Mouse (Mus musculus) embryonic facial prominence, embryonic 15.5 days (tissue): ENCODE measurements around the gene Sfr1. TPM values are rescaled to one million over a fixed set of nuclear protein-coding genes. Genes with fewer than 3 reads are reported as not detected.

Experiments used
- ATAC-seq: fragments of 200-750 bp; cut with Nextera tagmentation; 2 replicates; pipeline ENCODE4 v1.8.0; 2017; ENCODE audit warnings: low read depth, moderate TSS enrichment; ENCODE audit not compliant: insufficient number of reproducible peaks, low FRiP score, low TSS enrichment
- H3K27ac ChIP-seq: fragments of 300-500 bp; sonication (generic); replicated peaks from 2 replicates; pipeline ENCODE4 v1.5.1; 2015; ENCODE audit warnings: mild to moderate bottlenecking, inconsistent platforms
- H3K27me3 ChIP-seq: fragments of 300-500 bp; sonication (generic); 2 replicates; pipeline ENCODE4 v1.6.1; 2015; ENCODE audit warnings: inconsistent platforms
- H3K36me3 ChIP-seq: fragments of 300-500 bp; sonication (generic); 2 replicates; pipeline ENCODE4 v1.6.1; 2015; ENCODE audit warnings: mild to moderate bottlenecking, inconsistent platforms
- H3K4me1 ChIP-seq: fragments of 300-500 bp; sonication (generic); 2 replicates; pipeline ENCODE4 v1.6.1; 2015; ENCODE audit warnings: inconsistent platforms
- H3K4me2 ChIP-seq: fragments of 300-500 bp; sonication (generic); replicated peaks from 2 replicates; pipeline ENCODE4 v1.6.1; 2015; ENCODE audit warnings: mild to moderate bottlenecking, inconsistent platforms
- H3K4me3 ChIP-seq: fragments of 300-500 bp; sonication (generic); replicated peaks from 2 replicates; pipeline ENCODE4 v1.5.1; 2015; ENCODE audit warnings: mild to moderate bottlenecking, inconsistent platforms
- H3K9ac ChIP-seq: fragments of 300-500 bp; sonication (generic); 2 replicates; pipeline ENCODE4 v1.6.1; 2015; ENCODE audit warnings: inconsistent platforms
- H3K9me3 ChIP-seq: fragments of 300-500 bp; sonication (generic); replicated peaks from 2 replicates; pipeline ENCODE4 v1.6.1; 2016; ENCODE audit warnings: inconsistent platforms
- WGBS: fragments of 180-500 bp; shearing (Covaris S2); methylation state at CpG from one replicate; pipeline ENCODE4 v1.1.7; 2015; 5-methylcytosine and 5-hydroxymethylcytosine counted together
- polyA plus RNA-seq: library from polyadenylated mRNA; unstranded; fragments of >200 nt; fragmentation: Nextera tagmentation; extraction: Ambion mirVana; gene quantifications from 2 replicates; pipeline ENCODE4 v1.2.1, GENCODE M21; 2015

The Sfr1 gene
- polyA plus RNA-seq, result 263 and 279 TPM in 2 replicates

DNA sequence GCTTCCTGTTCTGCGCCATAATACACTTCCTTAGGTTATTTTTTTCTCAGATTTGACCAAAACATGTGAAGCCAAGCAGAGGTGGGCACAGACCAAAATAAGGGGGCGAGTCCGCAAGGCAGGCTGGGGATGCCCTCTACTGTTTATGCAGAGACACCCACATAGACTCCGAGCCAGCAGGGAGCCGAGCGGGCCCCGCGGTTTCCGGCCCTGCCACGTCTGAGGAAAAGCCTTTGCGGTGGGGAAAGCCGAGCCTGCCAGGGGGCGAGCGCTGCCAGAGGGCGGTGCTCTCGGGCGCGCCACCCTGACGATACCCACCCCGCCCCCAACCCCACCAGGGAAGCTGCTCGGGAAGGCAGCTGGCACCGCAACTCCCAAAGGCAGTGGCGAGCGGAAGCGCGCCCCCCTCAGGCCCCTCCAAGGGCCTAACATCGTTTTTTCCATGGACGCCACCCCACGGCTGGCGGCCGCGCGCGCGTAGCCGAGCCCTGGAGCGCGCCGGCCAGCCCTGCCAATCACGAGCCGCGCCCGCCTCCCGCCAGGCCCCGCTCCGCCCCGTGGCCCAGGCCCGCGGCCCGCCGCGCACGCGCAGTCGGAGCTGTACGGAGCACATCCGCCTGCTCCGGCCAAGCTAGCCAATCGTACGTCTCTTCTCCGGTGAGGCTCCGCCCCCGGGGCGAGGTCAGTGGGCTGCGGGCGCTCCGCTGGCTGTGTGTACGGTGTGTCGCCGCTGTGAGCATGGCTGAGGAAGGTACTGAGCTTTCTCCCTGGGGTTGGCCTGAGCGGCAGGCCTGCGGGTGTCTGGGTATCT lies at the start of gene Sfr1:
Gene Sfr1, plus strand, starts transcription at position 612 of the 811 bp plus-strand sequence.
- Histone ChIP-seq H3K27me3 (no peaks in the 10 kb centered on the region), H3K9ac (peak within 1 kb of the TSS; percentile 79), H3K27ac (peak within 1 kb of the TSS; percentile 99), H3K9me3 (no peaks in the 10 kb centered on the region), H3K4me2 (peak within 1 kb of the TSS; percentile 60), H3K4me1 (peaks cover 26% of the 10 kb centered on the region), H3K36me3 (peaks cover 33% of the 10 kb centered on the region), H3K4me3 (peak within 1 kb of the TSS; percentile 81)
- ATAC-seq, result peak; percentile 95
- WGBS, result under 1% methylated on average over 70 of the region's 72 CpGs

DNA sequence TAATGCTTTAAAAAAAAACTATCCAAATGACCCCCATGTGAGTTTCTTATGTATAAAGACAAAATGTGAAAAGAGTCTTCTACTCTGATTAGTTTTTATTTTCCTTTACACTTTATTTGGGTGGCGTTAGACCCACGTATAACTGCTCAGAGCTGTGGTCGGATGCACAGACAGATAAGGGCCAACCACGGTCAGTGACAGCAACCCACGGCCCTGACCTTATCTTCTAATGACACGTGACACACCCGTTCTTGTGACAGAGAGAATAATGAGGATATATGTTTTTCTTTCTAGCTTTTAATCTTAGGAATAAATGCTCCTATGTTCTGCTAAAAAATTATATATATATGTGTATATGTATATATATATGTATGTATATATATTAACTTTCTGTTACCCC lies 41.9 kb upstream of the Sfr1 start:
- H3K27ac ChIP-seq, result no peak overlapping the region
- H3K36me3 ChIP-seq, result no peaks in the 10 kb centered on the region
- WGBS, result 86% methylated on average over 7 of the region's 7 CpGs
- H3K4me1 ChIP-seq, result peaks cover 17% of the 10 kb centered on the region; the same call in 1 of the 2 replicates
- H3K27me3 ChIP-seq, result no peaks in the 10 kb centered on the region
- peak overlapping the region; percentile 11 for H3K4me2 ChIP-seq
- H3K4me3 ChIP-seq, result no peak overlapping the region
- ATAC-seq, result no peak
- no peaks in the 10 kb centered on the region for H3K9me3 ChIP-seq
- H3K9ac ChIP-seq, result no peak overlapping the region

DNA sequence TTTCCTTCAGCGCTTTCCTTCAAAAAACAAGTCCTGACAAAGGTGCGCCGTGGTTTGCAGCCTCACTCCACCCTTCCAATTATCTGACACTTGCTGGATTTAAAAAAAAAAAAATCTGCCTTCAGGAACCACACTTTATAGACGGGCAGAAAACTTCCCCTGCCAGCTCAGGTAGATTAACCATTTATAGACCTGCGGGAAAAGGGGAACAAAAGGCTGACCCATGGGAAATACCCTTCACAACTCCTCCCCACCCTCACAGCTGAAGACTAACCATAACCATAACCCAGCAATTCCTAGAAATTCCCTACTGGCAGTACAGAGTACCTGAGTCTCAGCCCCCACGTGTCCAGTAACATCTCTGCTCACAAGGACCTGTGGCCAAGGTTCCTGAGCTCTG lies 39.5 kb upstream of the Sfr1 start, which contains the start of gene Col17a1:
Gene Col17a1, minus strand, starts transcription at position 101 of the 400 bp plus-strand sequence.
- Histone ChIP-seq H3K4me3 (peak within 1 kb of the TSS; percentile 32), H3K4me1 (peaks cover 19% of the 10 kb centered on the region), H3K27ac (peak within 1 kb of the TSS; percentile 75), H3K9ac (no peak within 1 kb of the TSS), H3K27me3 (no peaks in the 10 kb centered on the region), H3K4me2 (peak within 1 kb of the TSS; percentile 22; the same call in 1 of the 2 replicates), H3K36me3 (no peaks in the 10 kb centered on the region), H3K9me3 (no peaks in the 10 kb centered on the region)
- ATAC-seq, result no peak
- 56% methylated on average over 6 of the region's 6 CpGs for WGBS

DNA sequence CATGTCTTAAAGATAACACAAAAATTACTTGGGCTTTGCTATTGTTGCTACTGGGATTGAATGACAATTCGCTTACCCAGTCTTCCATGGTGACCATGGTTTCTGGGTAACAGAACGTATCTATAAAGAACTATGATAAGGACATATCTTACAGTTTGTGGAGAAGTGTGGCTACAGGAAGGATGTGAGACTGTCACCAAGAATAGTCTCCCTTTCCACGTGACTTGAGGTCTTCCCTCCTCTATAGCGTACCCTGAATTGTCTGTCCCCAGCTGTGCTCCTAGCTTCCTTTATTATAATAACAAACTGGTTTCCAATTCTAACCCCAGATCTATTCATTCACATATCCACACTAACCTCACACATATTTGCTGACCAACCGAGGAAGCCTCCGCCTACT lies 35.8 kb upstream of the Sfr1 start:
- no peak overlapping the region for H3K4me2 ChIP-seq
- H3K9ac ChIP-seq, result no peak overlapping the region
- H3K9me3 ChIP-seq, result no peaks in the 10 kb centered on the region
- no peak overlapping the region for H3K4me3 ChIP-seq
- peaks cover 30% of the 10 kb centered on the region for H3K4me1 ChIP-seq
- WGBS, result 88% methylated on average over 6 of the region's 6 CpGs
- H3K27me3 ChIP-seq, result no peaks in the 10 kb centered on the region
- ATAC-seq, result no peak
- no peaks in the 10 kb centered on the region for H3K36me3 ChIP-seq
- no peak overlapping the region for H3K27ac ChIP-seq

DNA sequence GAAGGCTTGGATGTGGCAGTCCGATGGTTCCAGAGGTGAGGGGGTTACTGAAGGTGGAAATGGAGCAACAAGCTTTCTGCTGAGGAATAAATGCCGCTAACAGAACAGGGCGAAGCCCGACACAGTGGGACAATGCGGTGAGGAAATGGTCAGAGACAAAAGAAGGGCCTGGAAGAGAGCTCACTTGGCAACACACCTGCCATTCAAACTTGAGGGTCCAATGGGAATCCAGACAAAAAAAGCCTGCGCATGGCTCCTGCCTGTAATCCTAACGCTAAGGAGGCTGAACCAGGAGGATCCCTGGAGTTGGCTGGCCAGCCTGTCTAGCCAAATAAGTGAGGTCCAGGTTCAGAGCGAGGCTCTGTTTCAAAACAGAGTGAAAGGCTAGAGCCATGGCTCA lies 35.1 kb upstream of the Sfr1 start:
- H3K27me3 ChIP-seq, result no peaks in the 10 kb centered on the region
- 94% methylated on average over 8 of the region's 8 CpGs for WGBS
- no peak for ATAC-seq

DNA sequence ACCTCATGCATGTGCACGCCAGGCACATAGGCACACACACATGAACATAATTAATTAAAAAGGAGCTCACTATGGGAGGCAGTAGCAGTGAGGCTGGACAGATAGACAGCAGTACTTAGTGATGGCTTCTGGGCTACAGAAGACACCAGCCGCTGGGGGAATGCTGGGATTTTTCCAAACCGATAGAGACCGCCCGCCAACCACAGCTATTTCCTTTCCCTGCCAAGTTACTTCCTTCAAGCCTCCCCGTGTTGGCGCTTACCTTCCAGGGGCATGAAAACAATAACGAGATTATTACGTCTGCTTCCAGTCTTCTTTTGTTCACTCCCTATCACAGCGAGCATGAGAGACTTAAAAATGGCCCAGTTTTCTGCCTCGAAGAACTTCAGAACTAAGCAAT lies 34.4 kb upstream of the Sfr1 start:
- Histone ChIP-seq H3K9ac (no peak overlapping the region), H3K4me2 (no peak overlapping the region), H3K27me3 (no peaks in the 10 kb centered on the region), H3K9me3 (no peaks in the 10 kb centered on the region), H3K4me1 (peaks cover 24% of the 10 kb centered on the region), H3K4me3 (no peak overlapping the region), H3K27ac (no peak overlapping the region), H3K36me3 (no peaks in the 10 kb centered on the region)
- no peak for ATAC-seq
- 70% methylated on average over 11 of the region's 11 CpGs for WGBS

More for the DNA sequence above, 35.1 kb upstream of the Sfr1 start:
- Histone ChIP-seq H3K4me3 (no peak overlapping the region), H3K27ac (no peak overlapping the region), H3K4me2 (no peak overlapping the region), H3K4me1 (peaks cover 30% of the 10 kb centered on the region), H3K9ac (no peak overlapping the region), H3K36me3 (no peaks in the 10 kb centered on the region), H3K9me3 (no peaks in the 10 kb centered on the region)

DNA sequence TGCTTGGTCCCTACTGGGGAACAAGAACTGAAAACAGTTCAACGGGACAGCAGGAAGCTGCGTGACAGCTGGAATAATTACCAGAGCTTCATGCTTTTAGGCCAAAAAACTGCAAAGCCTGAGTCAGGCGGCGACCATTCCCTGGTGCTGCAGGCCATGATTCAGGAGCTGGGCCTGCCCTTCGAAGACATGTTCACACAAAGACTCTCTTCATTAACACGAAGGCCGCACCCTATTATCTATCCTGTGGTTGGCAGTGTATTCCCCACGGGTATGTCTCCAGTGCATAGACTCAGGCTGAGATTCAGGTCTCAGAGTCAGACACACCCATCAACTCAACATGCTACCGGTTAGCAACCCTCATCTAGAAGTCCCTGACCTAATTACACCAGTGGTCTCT lies 33.2 kb upstream of the Sfr1 start:
- Histone ChIP-seq H3K27ac (no peak overlapping the region), H3K9me3 (no peaks in the 10 kb centered on the region), H3K27me3 (no peaks in the 10 kb centered on the region), H3K4me2 (no peak overlapping the region), H3K9ac (no peak overlapping the region), H3K4me3 (no peak overlapping the region), H3K36me3 (no peaks in the 10 kb centered on the region), H3K4me1 (peaks cover 20% of the 10 kb centered on the region)
- WGBS, result 34% methylated on average over 9 of the region's 9 CpGs
- no peak for ATAC-seq

DNA sequence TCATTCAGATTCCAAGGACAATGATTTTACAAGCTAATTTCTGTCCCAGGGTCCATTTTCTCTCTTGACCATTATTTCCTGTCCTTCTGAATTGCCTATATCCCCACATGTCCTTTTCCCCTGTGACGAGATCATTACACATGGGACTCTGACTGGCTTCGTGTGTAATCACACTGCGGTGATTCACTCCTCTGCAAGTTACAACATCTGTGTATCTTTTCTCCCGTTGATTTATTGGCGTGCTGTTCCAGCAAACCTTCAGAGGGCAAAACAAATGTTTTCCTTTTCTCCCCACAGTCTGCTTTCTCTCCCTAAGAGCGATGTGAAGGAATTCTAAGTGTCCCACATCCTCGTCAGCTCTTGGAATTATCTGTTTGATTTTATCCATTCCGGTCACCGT lies 31.7 kb upstream of the Sfr1 start:
- no peak for ATAC-seq
- no peak overlapping the region for H3K9ac ChIP-seq
- 45% methylated on average over 9 of the region's 9 CpGs for WGBS
- H3K4me3 ChIP-seq, result no peak overlapping the region
- H3K4me1 ChIP-seq, result peaks cover 20% of the 10 kb centered on the region
- no peaks in the 10 kb centered on the region for H3K9me3 ChIP-seq
- no peak overlapping the region for H3K27ac ChIP-seq
- no peaks in the 10 kb centered on the region for H3K36me3 ChIP-seq
- no peak overlapping the region for H3K4me2 ChIP-seq
- no peaks in the 10 kb centered on the region for H3K27me3 ChIP-seq

DNA sequence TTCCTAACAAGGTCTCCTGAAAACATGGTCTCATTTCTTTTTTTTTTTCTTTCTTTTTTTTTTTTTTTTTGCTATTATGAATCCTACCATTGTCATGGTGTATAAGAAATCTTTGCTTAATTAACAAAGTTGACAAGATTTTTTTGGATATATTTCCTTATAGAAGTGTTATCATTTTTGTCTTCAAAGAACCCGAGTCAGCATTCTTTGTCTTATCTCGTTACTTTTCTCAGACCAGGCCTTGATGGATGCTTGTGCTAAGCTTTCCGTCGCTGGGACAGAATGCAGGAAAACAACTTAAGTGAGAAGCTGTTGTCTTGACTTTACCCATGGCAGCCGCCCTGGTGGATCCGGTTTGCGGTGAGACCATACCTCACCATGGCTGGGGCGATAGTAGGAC lies 31.0 kb upstream of the Sfr1 start:
- WGBS, result 91% methylated on average over 8 of the region's 8 CpGs
- ATAC-seq, result no peak
- Histone ChIP-seq H3K9ac (no peak overlapping the region), H3K36me3 (no peaks in the 10 kb centered on the region), H3K9me3 (no peaks in the 10 kb centered on the region), H3K27me3 (no peaks in the 10 kb centered on the region), H3K27ac (no peak overlapping the region), H3K4me1 (peaks cover 25% of the 10 kb centered on the region), H3K4me3 (no peak overlapping the region), H3K4me2 (no peak overlapping the region)

DNA sequence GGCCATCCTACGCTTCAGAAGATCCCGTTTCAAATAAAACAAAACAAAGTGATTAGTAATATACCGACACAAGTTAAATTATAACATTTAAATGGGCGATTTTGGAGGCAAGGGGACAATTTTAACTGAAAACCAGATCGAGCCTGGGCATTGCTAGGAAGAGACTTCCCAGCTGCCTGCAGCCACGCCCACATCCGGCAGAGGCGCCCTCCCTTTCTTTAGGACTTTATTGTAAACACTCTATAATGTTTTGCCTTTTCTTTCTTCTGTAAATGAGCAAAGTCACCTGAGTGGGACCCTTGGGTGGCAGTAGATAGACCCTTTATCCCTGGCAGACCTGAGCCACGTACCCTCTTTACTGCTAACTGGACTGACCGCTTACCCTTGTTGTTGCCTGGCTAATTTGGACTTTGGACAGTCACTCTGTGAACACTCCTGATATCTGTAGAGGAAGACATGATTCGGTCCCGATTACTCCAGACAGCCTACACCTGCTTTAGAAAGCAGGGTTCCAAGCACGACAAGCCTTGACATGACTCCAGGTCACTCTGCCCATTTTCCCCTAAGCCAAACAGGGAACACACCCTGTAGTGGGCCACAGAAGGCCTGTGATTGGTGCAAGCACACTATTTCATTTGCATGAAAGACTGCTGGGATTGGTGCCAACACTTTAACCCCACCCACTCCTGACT lies 26.3 kb upstream of the Sfr1 start:
- 67% methylated on average over 13 of the region's 13 CpGs for WGBS
- no peak overlapping the region for H3K9ac ChIP-seq
- H3K4me1 ChIP-seq, result 0 out of 2 replicates have a peak, but pooled peaks cover 10% of the 10 kb centered on the region
- no peaks in the 10 kb centered on the region for H3K9me3 ChIP-seq
- no peak overlapping the region for H3K27ac ChIP-seq
- H3K4me3 ChIP-seq, result no peak overlapping the region
- no peak overlapping the region for H3K4me2 ChIP-seq
- no peaks in the 10 kb centered on the region for H3K36me3 ChIP-seq
- no peak for ATAC-seq
- no peaks in the 10 kb centered on the region for H3K27me3 ChIP-seq

DNA sequence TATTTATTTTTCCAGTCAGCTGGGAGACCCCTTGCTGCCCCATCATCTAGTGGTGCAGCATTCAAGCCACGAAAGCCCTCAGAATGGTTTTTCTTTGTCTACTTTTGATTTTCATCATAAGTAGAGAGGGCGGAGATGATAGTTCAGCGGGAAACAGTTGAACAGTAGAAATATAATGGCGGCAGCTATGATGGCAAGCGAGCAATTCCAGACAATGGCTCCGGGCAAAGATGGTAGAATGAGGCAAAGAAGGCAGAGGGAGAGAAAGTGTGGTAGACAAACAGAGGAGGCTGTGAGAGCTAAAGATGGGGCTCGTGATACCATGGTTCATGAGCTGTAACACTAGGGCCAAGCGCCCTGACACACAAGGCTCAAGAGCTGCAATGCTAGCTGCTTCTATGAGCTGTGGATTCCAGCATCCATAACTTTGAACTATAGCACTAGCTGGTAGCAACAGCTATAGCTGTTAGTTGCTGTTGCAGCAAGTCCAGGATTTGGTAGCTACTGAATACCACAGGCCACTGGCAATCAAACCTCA lies 25.6 kb upstream of the Sfr1 start:
- H3K4me1 ChIP-seq, result 0 out of 2 replicates have a peak, but pooled peaks cover 7% of the 10 kb centered on the region
- no peak overlapping the region for H3K9ac ChIP-seq

More for the DNA sequence above, 25.6 kb upstream of the Sfr1 start:
- Histone ChIP-seq H3K4me2 (no peak overlapping the region), H3K9me3 (no peaks in the 10 kb centered on the region), H3K4me3 (no peak overlapping the region), H3K27me3 (no peaks in the 10 kb centered on the region), H3K36me3 (no peaks in the 10 kb centered on the region), H3K27ac (no peak overlapping the region)
- 88% methylated on average over 8 of the region's 8 CpGs for WGBS
- no peak for ATAC-seq
